Mouse (Mus musculus): ENCODE results near the gene Gm49393.
"Not testable (repeated sequence)": the region's sequence is repeated elsewhere in the genome, so short reads cannot be mapped to it uniquely, and the experiment has no call there.

DNA sequence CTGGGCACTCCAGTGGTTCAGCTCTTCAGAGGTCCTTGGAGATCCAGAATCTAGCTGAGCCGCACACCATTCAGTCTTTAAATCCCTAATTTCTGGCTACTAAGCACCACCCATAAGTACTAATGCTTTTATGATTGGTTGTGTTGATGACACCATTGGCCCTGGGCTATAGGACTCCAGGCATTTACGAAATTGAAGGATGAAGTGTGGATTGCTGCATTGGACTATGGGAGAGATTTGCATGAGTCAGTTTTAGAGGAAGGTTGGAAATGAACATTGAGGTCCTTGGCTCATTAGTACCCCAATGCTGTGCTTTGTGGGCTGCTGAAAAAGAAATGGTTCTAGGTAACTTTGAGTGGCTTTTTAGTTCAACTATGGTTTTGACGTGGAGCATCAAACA lies 6.5 kb upstream of the Gm49393 start, which contains the start of gene Tpbpa:
- not testable (repeated sequence) for TF ChIP-seq MAX (IDR thresholded peaks at IDR 0.05; ENCODE audit: low read depth); POLR2A (IDR thresholded peaks at IDR 0.05; ENCODE audit: insufficient read length, low read depth); POLR2AphosphoS2 (IDR thresholded peaks at IDR 0.05; ENCODE audit: insufficient read length, low read depth); USF1 (IDR thresholded peaks at IDR 0.05; ENCODE audit: low read depth); MYOG (IDR thresholded peaks at IDR 0.05; ENCODE audit: control insufficient read depth in 1 of 3, insufficient read depth in 1 of 3, insufficient read length in 2 of 3, low read depth in 2 of 3); SRF (IDR thresholded peaks at IDR 0.05; ENCODE audit: control insufficient read depth, insufficient read length, low read depth); MYOD1 (IDR thresholded peaks at IDR 0.05; ENCODE audit: control insufficient read depth in 1 of 3, insufficient read length in 2 of 3, low read depth in 2 of 3); E2F4 (IDR thresholded peaks at IDR 0.05; ENCODE audit: insufficient read depth); CEBPB (IDR thresholded peaks at IDR 0.05; ENCODE audit: insufficient read depth, poor library complexity, severe bottlenecking); TCF3 (IDR thresholded peaks at IDR 0.05; ENCODE audit: insufficient read length, low read depth)
